Mouse (Mus musculus) intestine, embryonic 14.5 days (tissue): ENCODE data around the gene Mab21l3. TPM values are rescaled to one million over a fixed set of nuclear protein-coding genes. Genes with fewer than 3 reads are reported as not detected.

Experiments used
- ATAC-seq: fragments of 200-750 bp; cut with Nextera tagmentation; replicated peaks from 2 replicates; pipeline ENCODE4 v1.8.0; 2017; ENCODE audit warnings: low read depth, moderate number of reproducible peaks, moderate TSS enrichment, moderate library complexity; ENCODE audit not compliant: low FRiP score, low TSS enrichment
- DNase-seq: peaks from one replicate; pipeline ENCODE4 v3.0.0-alpha.2; 2018; ENCODE audit warnings: low spot score
- H3K27ac ChIP-seq: fragments of 300-500 bp; sonication (generic); 2 replicates; pipeline ENCODE4 v1.5.1; 2014; ENCODE audit warnings: low read depth, mild to moderate bottlenecking, control low read depth
- H3K27me3 ChIP-seq: fragments of 300-500 bp; sonication (generic); replicated peaks from 2 replicates; pipeline ENCODE4 v1.6.1; 2014; ENCODE audit warnings: low read length, control low read depth; ENCODE audit not compliant: control insufficient read depth, insufficient read depth
- H3K36me3 ChIP-seq: fragments of 300-500 bp; sonication (generic); 2 replicates; pipeline ENCODE4 v1.6.1; 2014; ENCODE audit warnings: low read length, control low read depth; ENCODE audit not compliant: control insufficient read depth, insufficient read depth
- H3K4me1 ChIP-seq: fragments of 300-500 bp; sonication (generic); replicated peaks from 2 replicates; pipeline ENCODE4 v1.6.1; 2014; ENCODE audit warnings: low read length, control low read depth, mixed read lengths; ENCODE audit not compliant: control insufficient read depth, insufficient read depth
- H3K4me2 ChIP-seq: fragments of 300-500 bp; sonication (generic); 2 replicates; pipeline ENCODE4 v1.6.1; 2014; ENCODE audit warnings: low read length
- H3K4me3 ChIP-seq: fragments of 300-500 bp; sonication (generic); 2 replicates; pipeline ENCODE4 v1.5.1; 2014; ENCODE audit warnings: low read depth, low read length, control low read depth, mixed read lengths
- H3K9ac ChIP-seq: fragments of 300-500 bp; sonication (generic); 2 replicates; pipeline ENCODE4 v1.6.1; 2014; ENCODE audit warnings: mild to moderate bottlenecking, low read length
- H3K9me3 ChIP-seq: fragments of 300-500 bp; sonication (generic); 2 replicates; pipeline ENCODE4 v1.6.1; 2016; ENCODE audit warnings: low read length, control low read depth; ENCODE audit not compliant: control insufficient read depth
- WGBS: fragments of 180-500 bp; shearing (Covaris S2); extraction: QIAGEN DNeasy Blood & Tissue Kit; methylation state at CpG from one replicate; pipeline ENCODE4 v1.1.7; 2014; 5-methylcytosine and 5-hydroxymethylcytosine counted together
- polyA plus RNA-seq: library from polyadenylated mRNA; unstranded; fragments of >200 nt; fragmentation: Nextera tagmentation; extraction: Ambion mirVana; gene quantifications from 2 replicates; pipeline ENCODE4 v1.2.1, GENCODE M21; 2014

Gene Mab21l3
- polyA plus RNA-seq, 1 experiment from 2014 or later, result 3.2 TPM

- WGBS, result 79% methylated on average over 5 of the region's 5 CpGs
- Histone ChIP-seq H3K27me3 (no peaks in the 10 kb centered on the region), H3K9me3 (no peaks in the 10 kb centered on the region)
These were observed 54.7 kb downstream of the Mab21l3 start for GRCm38 (mm10) chr3:101794026-101794425.

GRCm38 (mm10) chr3:101792191-101792590 is 56.6 kb downstream of the Mab21l3 start:
- no peak overlapping the region for H3K27ac ChIP-seq
- H3K27me3 ChIP-seq, result no peaks in the 10 kb centered on the region
- H3K4me3 ChIP-seq, result no peak overlapping the region
- H3K4me2 ChIP-seq, result no peak overlapping the region
- no peak overlapping the region for H3K9ac ChIP-seq
- peaks cover 2% of the 10 kb centered on the region; the same call in 1 of the 2 replicates for H3K4me1 ChIP-seq
- no peaks in the 10 kb centered on the region for H3K36me3 ChIP-seq
- no peaks in the 10 kb centered on the region for H3K9me3 ChIP-seq
- 75% methylated on average over 4 of the region's 4 CpGs for WGBS
- ATAC-seq, result no peak
- DNase-seq, result no peak

More at GRCm38 (mm10) chr3:101794026-101794425, 54.7 kb downstream of the Mab21l3 start:
- H3K27ac ChIP-seq, result no peak overlapping the region
- no peak overlapping the region for H3K4me2 ChIP-seq
- no peak for ATAC-seq
- no peak overlapping the region for H3K4me3 ChIP-seq
- H3K9ac ChIP-seq, result no peak overlapping the region
- peaks cover 2% of the 10 kb centered on the region; the same call in 1 of the 2 replicates for H3K4me1 ChIP-seq
- DNase-seq, result no peak
- no peaks in the 10 kb centered on the region for H3K36me3 ChIP-seq

- Histone ChIP-seq H3K4me2 (no peak overlapping the region), H3K27ac (no peak overlapping the region), H3K27me3 (no peaks in the 10 kb centered on the region), H3K9me3 (no peaks in the 10 kb centered on the region), H3K4me3 (no peak overlapping the region), H3K4me1 (peaks cover 7% of the 10 kb centered on the region; the same call in 1 of the 2 replicates), H3K9ac (no peak overlapping the region), H3K36me3 (no peaks in the 10 kb centered on the region)
- ATAC-seq, result no peak; the same call in 1 of the 2 replicates
- DNase-seq, result no peak
- WGBS, result 48% methylated on average over 10 of the region's 10 CpGs
These were observed 63.9 kb downstream of the Mab21l3 start for GRCm38 (mm10) chr3:101784768-101785424.

- H3K27me3 ChIP-seq, result no peaks in the 10 kb centered on the region
- WGBS, result 64% methylated on average over 2 of the region's 2 CpGs
- peak; percentile 40; the same call in 1 of the 2 replicates for ATAC-seq
These were observed 65.0 kb downstream of the Mab21l3 start for GRCm38 (mm10) chr3:101783793-101784192.

GRCm38 (mm10) chr3:101780874-101781483 is 67.8 kb downstream of the Mab21l3 start:
- Histone ChIP-seq H3K27ac (no peak overlapping the region), H3K36me3 (no peaks in the 10 kb centered on the region), H3K4me2 (no peak overlapping the region), H3K9me3 (no peaks in the 10 kb centered on the region), H3K4me1 (peaks cover 10% of the 10 kb centered on the region; the same call in 1 of the 2 replicates), H3K4me3 (no peak overlapping the region), H3K27me3 (no peaks in the 10 kb centered on the region), H3K9ac (no peak overlapping the region)
- no peak for DNase-seq
- 19% methylated on average over 6 of the region's 6 CpGs for WGBS
- no peak; the same call in 1 of the 2 replicates for ATAC-seq

More at GRCm38 (mm10) chr3:101783793-101784192, 65.0 kb downstream of the Mab21l3 start:
- DNase-seq, result no peak
- no peak overlapping the region for H3K27ac ChIP-seq
- H3K9ac ChIP-seq, result no peak overlapping the region
- H3K4me1 ChIP-seq, result peaks cover 10% of the 10 kb centered on the region; the same call in 1 of the 2 replicates
- H3K4me2 ChIP-seq, result no peak overlapping the region
- no peak overlapping the region for H3K4me3 ChIP-seq
- H3K9me3 ChIP-seq, result no peaks in the 10 kb centered on the region
- no peaks in the 10 kb centered on the region for H3K36me3 ChIP-seq

- H3K4me3 ChIP-seq, result no peak overlapping the region
- H3K27ac ChIP-seq, result no peak overlapping the region
- H3K9me3 ChIP-seq, result no peaks in the 10 kb centered on the region
- H3K4me1 ChIP-seq, result peaks cover 10% of the 10 kb centered on the region; the same call in 1 of the 2 replicates
- ATAC-seq (no peak), DNase-seq (no peak)
- H3K4me2 ChIP-seq, result 0 out of 2 replicates have a peak overlapping the region, but pooled peaks have one; percentile 11
- no peak overlapping the region for H3K9ac ChIP-seq
- H3K36me3 ChIP-seq, result no peaks in the 10 kb centered on the region
- no peaks in the 10 kb centered on the region for H3K27me3 ChIP-seq
- 65% methylated on average over 14 of the region's 16 CpGs for WGBS
These were observed 69.7 kb downstream of the Mab21l3 start for GRCm38 (mm10) chr3:101778896-101779665.

GRCm38 (mm10) chr3:101775732-101776131 is 73.0 kb downstream of the Mab21l3 start:
- no peak overlapping the region for H3K4me2 ChIP-seq
- 90% methylated on average over 8 of the region's 8 CpGs for WGBS
- 0 out of 2 replicates have a peak, but pooled peaks cover 3% of the 10 kb centered on the region for H3K4me1 ChIP-seq
- no peak overlapping the region for H3K27ac ChIP-seq
- ATAC-seq, result no peak
- H3K27me3 ChIP-seq, result no peaks in the 10 kb centered on the region
- no peaks in the 10 kb centered on the region for H3K36me3 ChIP-seq
- H3K4me3 ChIP-seq, result no peak overlapping the region
- no peak overlapping the region for H3K9ac ChIP-seq
- DNase-seq, result no peak
- H3K9me3 ChIP-seq, result no peaks in the 10 kb centered on the region

- Histone ChIP-seq H3K27ac (no peak overlapping the region), H3K4me1 (0 out of 2 replicates have a peak, but pooled peaks cover 3% of the 10 kb centered on the region), H3K27me3 (no peaks in the 10 kb centered on the region), H3K4me3 (no peak overlapping the region), H3K36me3 (no peaks in the 10 kb centered on the region), H3K4me2 (no peak overlapping the region), H3K9me3 (peaks cover 7% of the 10 kb centered on the region; the same call in 1 of the 2 replicates), H3K9ac (no peak overlapping the region)
- ATAC-seq (no peak), DNase-seq (no peak)
- WGBS, result 72% methylated on average over 3 of the region's 3 CpGs
These were observed 78.2 kb downstream of the Mab21l3 start for GRCm38 (mm10) chr3:101770540-101770939.
